Mouse (Mus musculus) regulatory T cell (primary cell): ENCODE measurements around the gene Selenon.

Experiments used
- in situ Hi-C: fragments of 300-600 bp; cut with MboI, MseI; formaldehyde crosslinking; loops from one replicate; pipeline ENCODE4 v1.15.1; 2025; ENCODE audit warnings: high pct_unique_total_duplicates

Selenon gene

DNA sequence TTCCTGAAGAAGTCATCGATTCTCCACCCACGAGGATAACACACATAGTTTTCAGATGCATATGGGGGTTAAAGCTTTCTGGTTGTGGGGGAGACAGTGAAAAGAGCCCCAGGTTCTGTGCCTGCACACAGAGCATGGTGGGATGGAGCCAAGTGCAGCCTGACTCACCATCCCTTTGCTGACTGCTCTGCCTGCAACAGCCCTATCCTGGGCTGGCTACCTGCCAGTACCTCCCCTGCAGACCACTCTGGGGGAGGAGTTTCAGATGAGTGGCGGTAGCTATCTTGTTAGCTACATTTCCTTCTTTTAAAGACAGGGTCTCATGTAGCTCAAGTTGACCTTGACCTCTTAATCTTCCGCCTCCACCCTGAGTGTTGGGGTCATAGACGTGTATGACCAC is 26.4 kb upstream of the Selenon start:
- in situ Hi-C loops = no loop called here

DNA sequence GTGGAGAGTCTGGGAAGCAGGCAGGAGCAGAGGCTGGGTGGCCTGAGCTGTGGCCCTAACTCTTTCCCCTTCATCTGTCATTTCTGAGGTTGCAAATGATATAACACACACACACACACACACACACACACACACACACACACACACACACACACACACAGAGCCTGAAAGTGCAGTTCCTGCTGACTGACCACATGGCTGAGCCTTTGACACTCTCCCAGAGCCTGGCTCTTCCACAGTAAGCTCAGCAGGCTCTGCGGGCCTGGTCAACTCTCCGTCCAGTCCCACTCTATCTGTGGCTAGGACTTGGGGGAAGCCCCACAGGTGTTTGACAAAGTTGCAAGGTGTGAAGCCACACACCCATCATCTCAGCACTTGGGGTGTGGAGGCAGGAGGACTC is 25.3 kb upstream of the Selenon start:
- in situ Hi-C loops = no loop called here

DNA sequence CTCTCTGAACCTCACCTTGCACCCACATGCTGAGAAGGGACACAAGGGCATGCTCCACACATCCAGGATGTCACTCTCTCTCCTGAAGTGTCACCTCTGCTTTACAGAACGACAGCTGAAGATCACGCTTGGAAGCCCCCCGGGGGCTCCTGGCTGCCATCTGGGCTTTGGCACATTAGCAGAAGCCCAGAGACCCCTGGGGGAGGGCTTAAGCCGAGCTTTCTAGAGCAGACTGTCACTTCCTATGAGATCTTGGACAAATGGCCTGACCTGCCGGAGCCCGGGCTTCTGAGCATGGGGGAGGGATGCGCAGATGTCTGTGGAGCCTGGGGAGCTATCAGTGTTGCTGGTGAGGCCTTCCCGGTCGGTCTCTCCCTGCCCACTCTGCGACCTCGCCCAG is 23.5 kb upstream of the Selenon start:
- in situ Hi-C loops = no loop called here

DNA sequence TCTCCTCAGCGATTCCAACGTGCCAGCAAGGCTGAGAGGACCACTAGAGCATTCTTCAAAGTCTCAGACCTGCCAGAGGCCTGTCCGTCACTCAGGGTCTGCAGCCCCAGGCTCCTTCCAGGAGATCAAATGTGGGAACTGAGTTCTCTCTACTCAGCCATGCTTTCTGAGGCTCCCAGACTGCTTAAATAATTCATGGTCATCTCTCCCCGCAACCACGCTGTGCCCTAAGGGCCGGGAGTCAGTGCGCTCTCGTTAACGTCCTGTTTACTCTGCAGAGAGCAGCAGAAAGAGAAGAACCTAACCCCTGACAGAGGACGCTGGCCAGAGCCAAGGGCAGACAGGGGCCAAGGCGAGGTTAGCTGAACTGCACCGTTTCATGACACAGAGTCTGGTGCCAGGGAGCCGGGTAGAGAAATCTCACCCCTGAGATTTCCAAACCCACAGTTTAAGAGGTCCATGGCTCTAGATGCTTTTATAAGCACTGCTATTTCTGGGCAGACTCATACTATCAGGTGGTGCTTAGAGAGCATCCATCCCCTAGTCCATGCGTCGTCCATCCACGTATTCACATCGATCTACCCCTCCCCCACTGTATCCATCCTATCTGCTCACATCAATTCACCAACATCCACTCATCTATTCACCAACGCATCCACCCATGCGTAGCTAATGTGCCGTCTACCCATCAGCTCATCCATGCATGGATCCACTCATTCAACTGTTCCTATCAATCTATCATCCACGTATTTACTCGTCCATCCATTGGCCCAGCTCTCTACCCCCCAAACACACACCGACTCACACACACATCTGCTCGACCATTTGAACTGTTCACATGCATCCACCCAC is 20.7 kb upstream of the Selenon start:
- in situ Hi-C loops = no loop called here

DNA sequence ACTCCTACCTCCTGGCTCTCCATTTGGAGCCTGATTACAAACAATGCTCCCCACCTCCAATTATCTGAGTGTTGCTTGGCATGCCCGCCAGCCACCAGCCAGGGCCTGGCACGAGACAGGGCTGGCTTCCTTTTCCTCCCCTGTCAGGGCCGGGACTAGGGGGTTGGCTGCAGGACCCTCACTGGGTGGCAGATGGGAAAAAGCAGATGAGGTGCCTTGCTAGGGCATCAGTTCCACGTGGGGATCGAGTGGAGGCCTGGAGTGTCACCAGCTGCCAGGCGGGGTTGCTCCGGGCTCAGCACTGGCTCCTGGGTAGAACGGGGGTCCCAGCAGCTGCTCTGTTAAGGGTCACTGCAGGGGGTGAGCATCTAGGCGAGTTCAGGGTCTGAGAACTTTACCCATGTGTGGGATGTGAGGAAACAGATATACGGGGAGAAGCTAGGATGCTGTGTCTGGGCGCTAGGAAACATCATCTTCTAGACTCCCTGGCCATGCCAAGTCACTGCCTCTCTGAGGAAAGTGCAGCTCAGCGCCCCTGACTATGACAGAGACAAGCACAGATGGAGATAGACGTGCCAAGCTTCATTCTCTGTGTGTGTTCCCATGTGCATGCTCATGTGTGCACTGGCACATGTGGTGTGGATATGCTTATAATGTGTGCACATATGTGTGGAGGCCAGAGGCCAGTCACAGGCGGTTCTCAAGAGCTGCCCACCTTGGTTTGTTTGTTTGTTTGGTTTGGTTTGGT is 18.9 kb upstream of the Selenon start:
- in situ Hi-C loops = no loop called here

DNA sequence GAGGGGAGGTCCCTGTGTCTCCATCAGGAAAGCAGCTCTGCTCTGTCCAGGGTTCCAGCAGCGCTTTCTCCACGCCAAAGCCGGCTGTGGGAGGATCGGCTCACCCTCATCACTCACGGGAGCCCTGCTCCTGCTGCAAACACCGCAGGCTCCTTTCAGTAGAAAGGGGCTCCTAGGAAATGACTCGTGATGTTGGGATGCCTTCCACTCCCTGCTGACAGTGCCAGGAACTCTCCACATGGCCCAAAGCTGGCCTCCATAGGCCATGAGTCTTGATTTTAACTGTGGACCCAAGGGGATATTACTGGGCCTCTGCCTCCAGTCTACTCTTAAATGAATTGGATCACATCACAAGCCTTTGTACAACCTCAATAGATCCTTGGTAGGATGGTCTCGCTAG is 17.9 kb upstream of the Selenon start:
- in situ Hi-C loops = no loop called here

DNA sequence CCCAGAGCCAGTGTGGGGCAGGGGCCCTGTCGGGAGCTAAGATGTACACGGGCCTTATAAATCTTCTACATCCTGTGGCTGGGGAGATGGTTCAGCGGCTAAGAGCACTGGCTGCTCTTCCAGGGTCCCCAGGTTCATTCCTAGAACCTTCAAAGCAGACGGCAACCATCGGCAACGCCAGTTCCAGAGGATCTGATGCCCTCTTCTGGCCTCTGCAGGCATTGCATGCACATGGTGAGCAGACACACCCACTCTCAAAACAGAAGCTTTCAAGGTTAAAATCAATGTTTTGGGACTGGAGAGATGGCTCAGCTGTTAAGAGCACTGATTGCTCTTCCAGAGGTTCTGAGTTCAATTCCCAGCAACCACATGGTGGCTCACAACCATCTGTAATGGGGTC is 17.2 kb upstream of the Selenon start:
- in situ Hi-C loops = no loop called here

DNA sequence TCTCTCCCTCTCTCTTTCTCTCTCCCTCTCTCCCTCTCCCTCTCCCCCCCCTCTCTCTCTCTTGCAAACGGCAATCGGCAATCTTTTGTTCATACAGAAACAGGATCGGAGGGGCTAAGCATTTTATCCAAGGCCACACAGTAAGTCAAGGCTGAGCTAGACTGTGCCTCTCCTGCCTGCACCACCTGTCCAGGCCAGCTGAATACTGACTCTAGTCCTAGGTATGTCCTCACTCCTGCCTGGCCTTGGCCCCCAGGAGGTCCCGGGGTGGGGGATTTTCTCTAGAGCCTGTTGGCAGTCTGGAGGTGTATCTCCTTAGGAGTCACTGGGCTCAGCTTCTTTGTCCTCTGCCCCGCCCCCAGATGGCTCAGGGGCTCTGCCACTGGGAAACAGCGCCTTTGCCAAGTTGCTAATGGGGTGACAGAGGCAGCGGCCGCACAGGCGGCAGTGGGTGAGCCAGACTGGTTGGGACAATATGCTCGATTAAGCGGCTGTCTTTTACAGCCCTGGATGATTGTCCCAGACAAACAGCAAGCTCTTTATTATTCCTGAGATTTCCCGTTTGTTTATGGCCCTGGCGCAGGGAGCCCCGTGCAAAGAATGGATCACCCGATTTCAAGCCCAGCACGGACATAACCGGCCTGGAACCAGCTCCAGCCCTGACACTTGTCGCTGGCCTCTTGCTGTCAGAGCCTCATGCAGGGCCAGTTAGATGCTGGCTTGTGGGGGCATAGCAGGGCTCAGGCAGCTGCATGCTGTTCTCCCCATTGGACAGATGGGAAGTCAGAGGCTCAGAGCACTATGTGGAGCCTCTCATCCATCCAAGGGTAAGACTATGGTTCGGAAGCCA is 15.6 kb upstream of the Selenon start:
- in situ Hi-C loops = no loop called here

DNA sequence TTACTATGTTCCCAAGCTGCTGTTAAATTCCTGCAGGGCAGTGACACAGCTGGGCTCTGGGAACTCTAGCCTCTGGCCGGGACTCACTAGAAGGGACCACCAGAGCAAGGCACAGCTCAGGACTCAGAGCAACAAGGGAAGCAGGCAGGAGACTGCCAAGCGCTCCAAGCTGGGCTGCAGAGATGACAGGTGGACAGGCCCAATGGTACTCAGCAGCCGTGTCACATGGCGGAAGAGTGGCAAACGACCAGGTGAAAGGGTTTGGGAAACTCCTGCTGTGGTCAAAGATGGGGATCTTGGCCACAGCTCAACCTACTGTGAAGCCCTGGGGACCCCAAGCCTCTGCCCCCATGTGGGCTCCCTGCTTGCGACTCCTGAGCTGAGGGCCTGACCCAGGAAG is 12.1 kb upstream of the Selenon start:
- in situ Hi-C loops = no loop called here

DNA sequence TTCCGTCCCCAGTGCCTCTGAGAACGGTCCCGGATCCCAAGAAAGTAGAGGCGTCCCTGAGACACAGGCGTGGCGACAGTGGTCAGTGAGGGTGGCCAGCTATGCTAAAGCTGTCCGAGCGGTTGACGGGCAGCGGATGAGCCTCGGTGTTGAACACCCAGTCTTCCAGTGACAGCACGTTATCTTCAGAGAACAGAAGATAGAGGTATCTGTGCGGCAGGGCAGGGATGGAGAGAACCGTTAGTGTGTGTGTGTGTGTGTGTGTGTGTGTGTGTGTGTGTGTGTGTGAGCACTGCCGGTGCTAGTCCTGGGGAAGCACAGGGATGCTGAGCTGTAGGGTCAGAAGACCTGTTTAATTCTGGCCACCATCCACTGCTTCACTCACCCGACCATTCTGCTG is 11.7 kb upstream of the Selenon start:
- in situ Hi-C loops = no loop called here

DNA sequence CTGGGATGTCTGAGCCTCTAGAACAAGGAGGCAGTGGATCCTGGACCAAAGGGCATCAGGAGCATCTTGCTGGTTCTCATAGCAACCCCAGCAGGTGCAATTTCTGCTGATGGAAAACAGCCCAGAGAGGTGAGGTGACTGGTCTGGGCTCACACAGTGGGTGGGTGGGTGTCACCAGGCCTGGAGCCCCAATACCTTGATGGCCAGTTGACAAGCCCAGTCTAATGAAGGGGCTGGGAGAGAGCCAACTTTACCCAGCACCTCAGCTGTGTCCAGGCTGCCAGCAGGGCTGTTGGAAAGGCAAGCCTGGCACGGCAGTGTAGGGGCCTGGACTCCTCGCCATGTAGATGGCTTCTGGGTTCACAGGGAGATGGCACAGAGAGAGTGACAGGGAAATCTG is 10.0 kb upstream of the Selenon start:
- in situ Hi-C loops = no loop called here

DNA sequence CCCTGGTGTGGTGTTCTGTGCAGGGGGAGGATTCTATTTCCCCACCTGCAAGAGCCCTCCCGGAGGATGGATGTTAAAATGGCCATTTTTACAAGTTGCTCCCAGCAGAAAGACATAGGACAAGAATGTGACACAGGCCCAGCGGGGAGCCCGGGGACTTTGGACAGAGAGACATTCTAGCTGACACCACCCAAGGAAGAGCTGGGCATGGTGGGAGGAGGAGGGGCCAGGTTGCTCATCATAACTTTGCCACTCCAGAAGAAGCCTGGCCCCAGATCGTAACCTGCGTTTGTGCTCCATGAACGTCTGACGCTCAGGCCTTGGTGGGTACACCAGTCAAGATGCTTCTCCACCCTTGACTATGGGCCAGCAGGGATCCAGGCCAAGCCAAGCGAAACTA is 8.7 kb upstream of the Selenon start:
- in situ Hi-C loops = no loop called here

DNA sequence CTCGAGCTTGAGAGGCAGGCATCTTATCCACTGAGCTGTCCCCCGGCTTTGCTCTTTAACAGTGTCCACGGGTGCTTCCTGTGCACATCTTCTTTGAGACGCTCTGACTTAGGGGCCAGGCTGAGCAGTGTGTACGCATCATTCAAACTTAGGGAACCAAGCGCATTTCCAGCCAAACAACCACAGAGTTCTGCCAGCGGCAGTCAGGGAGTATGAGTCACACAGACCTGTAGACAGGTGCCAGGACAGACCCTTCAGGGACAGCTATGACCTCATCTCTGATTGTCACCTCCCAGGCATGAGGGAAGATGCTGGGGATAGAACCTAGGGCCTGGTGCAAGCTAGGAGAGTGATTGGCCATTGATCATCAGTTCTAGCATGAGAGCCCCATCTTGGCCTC is 7.2 kb upstream of the Selenon start:
- in situ Hi-C loops = no loop called here

DNA sequence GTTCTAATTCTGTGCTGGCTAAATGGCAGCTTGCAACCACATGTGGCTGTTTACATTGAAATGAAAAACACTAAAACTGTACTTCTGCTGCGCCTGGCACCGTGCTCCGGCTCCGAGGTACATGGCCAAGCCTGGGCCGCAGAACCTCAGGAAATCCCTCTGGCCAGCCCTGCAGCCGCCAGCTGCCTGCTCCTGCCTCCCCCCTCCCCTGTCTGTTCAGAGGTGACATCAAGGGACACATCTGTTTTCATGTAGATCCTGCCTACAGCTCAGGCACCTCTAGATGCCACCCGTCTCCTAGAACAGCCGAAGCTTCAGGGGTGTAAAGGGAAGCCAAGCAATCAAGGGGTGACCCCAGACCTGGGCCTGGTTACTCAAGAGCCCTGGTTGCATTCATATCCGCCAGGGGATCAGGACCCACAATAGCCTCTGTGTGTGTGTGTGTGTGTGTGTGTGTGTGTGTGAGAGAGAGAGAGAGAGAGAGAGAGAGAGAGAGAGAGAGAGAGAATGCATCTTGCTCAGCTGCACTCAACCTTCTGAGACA is 6.7 kb upstream of the Selenon start:
- in situ Hi-C loops = no loop called here

DNA sequence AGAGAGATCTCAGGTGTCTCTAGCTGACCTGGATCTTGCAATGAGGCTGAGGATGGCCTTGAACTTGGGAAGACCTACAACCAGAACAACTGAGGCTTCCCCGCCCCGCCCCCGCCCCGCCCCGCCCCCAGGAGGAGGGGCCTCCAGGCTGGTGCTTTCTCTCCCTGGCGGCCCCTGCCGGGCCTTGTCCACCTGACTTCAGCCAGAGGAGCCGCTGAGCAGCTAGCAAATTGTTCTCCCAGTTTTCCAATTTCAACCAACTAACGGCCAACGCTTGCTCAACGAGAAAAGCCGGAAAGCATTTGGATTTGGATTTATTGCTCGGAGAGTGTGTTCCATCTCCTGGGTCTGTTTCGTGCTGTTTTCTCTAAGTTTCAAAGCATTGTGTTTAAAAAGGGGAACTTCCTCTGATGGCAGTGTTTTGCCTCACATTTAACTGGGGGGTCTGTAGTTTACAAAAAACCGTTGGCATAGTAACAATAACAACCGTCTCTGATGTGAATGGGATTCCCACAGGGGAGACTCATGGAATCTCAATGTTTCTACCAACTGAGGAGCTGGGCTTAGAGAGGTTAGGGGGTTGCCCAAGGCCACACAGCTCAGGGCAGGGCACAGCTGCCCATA is 5.8 kb upstream of the Selenon start:
- in situ Hi-C loops = no loop called here

DNA sequence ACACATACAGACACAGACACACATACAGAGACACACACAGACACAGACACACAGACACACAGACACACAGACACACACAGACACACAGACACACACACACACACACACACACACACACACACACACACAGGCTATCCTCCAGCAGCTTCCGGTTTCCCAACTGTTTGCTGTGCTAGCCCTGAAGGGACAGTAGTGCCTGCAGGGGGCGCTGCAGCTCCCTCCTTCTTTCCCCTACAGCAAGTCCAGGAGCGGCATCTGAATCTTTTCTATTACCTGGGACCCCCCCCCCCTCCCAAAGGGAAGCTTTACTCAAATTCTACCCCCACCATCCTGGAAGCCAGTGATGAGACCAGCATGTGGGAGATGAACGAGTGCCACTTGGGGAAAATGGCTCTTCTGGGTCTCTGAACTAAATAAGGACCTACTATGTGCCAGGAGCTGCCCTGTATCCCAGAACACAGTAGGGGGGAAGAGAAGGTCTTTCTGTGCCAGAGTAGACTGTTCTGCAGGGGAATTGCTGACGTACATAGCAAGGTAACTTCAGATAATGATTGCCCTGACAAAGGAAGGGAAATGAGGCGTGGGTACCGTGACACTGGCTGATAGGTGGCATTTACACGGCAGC is 4.1 kb upstream of the Selenon start:
- in situ Hi-C loops = no loop called here

DNA sequence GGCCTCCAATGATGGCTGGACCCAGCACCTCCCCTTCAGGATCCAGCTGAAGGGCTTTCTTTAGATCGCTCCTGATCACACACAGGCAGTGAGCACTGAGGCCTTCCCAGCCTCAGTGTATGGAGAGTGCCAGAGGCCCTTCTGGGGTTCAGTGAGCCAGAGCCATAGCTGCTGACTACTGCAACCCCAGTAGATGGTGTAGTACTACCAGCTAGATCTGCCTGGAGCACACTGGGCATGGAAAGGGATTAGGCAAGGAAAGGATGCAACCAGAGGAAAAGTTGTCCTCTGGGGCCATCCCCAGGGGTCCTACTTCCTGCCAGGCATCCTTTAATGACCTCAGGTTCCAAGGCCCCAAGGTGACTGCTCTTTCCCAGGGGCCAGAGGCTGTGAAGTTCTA is 1.7 kb upstream of the Selenon start:
- in situ Hi-C loops = no loop called here

DNA sequence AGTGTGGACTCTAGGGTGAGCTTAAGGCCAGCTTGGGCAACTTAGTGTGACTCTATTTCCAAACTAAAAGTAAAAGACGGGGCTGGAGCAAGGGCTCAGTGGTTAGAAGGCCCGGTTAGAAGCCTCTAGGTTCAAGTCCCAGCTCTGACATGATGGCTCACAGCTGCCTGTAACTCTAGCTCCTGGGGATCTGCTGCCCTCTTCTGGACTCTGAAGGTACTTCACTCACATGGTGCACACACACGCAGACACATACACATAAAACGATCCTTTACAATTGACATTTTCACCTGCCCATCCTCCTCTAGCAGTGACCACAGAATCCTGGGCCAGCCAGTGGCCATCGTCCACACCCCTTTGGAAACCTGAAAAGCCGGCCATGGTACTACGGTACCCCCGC is 2.1 kb downstream of the Selenon start:
- in situ Hi-C loops = no loop called here

DNA sequence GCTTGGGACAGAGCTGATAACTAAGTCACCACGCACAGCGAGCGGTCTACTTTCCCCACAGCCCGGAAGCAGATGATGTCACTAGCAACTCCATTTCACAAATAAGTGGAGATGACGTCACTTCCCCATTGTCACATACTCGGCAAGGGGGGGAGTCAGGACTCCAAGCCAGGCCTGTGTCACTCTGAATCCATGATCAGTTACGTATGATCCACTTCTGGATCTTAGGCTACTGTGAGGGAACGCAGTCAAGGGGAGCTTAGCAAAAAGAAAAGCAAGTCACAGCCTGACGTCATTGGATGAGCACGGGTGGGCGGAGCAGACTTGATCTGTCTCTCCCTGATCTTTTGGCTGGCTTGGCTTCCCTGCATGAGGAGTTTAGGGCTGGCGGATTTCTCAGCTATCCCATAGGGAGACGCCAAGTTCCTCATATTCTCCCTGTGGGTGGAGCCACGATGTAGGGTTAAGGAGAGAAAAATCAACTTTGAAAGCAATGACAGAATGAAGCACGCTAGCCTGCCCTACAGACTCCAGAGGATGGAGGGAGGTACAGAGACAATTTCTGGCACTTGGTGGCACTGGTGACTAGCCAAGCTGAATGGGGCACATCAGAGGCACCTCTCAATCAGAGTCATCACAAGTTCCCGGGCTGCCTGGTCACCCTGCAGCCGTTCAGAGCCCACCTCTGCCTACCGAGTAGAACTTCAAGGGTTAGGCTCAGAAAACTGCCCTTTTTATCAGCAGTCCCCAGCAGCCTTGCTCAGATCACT is 3.6 kb downstream of the Selenon start:
- in situ Hi-C loops = no loop called here
